Mouse (Mus musculus): ENCODE results near the gene Ccl25. TPM values are rescaled to one million over a fixed set of nuclear protein-coding genes. Genes with fewer than 3 reads are reported as not detected.

The Ccl25 gene
- polyA plus RNA-seq, 1 experiment: 17.2 TPM

GRCm38 (mm10) chr8:4322470-4322869 is 2.5 kb upstream of the Ccl25 start:
- no peak overlapping the region for H3K4me3 ChIP-seq (replicated peaks; ENCODE audit: insufficient read depth, low read depth, low read length)
- peaks cover 7% of the 10 kb centered on the region for H3K4me1 ChIP-seq (ENCODE audit: control insufficient read depth, insufficient read depth, low read length)

GRCm38 (mm10) chr8:4323917-4324316 is 1.1 kb upstream of the Ccl25 start:
- peaks cover 7% of the 10 kb centered on the region for H3K4me1 ChIP-seq (ENCODE audit: control insufficient read depth, insufficient read depth, low read length)
- peak overlapping the region; percentile 71 for H3K4me3 ChIP-seq (replicated peaks; ENCODE audit: insufficient read depth, low read depth, low read length)
- DNase-seq: no peak
- TF ChIP-seq CTCF (IDR thresholded peaks at IDR 0.05; ENCODE audit: borderline replicate concordance, insufficient read depth, low read depth, low read length) (no peak), POLR2A (IDR thresholded peaks at IDR 0.05; ENCODE audit: borderline replicate concordance, insufficient read depth, low read length) (no peak)
- no peak overlapping the region for H3K27ac ChIP-seq (ENCODE audit: insufficient read depth, low read length)
- under 1% methylated on average over 6 of the region's 6 CpGs for WGBS
- H3K27me3 ChIP-seq (ENCODE audit: control insufficient read depth, insufficient read depth, low read length): no peaks in the 10 kb centered on the region

More at GRCm38 (mm10) chr8:4322470-4322869, 2.5 kb upstream of the Ccl25 start:
- DNase-seq: peak; percentile 67 to 79
- Histone ChIP-seq H3K27ac (ENCODE audit: insufficient read depth, low read length) (no peak overlapping the region), H3K27me3 (ENCODE audit: control insufficient read depth, insufficient read depth, low read length) (no peaks in the 10 kb centered on the region)
- peak; percentile 73 for TF ChIP-seq CTCF (IDR thresholded peaks at IDR 0.05; ENCODE audit: borderline replicate concordance, insufficient read depth, low read depth, low read length)
- no peak for TF ChIP-seq POLR2A (IDR thresholded peaks at IDR 0.05; ENCODE audit: borderline replicate concordance, insufficient read depth, low read length)
- WGBS: 20% methylated on average over 2 of the region's 2 CpGs

- no peaks in the 10 kb centered on the region for H3K27me3 ChIP-seq (ENCODE audit: control insufficient read depth, insufficient read depth, low read length)
- H3K4me1 ChIP-seq (ENCODE audit: control insufficient read depth, insufficient read depth, low read length): peaks cover 7% of the 10 kb centered on the region
- under 1% methylated on average over 42 of the region's 42 CpGs for WGBS
- peak overlapping the region; percentile 50 for H3K27ac ChIP-seq (ENCODE audit: insufficient read depth, low read length)
- peak overlapping the region; percentile 71 for H3K4me3 ChIP-seq (replicated peaks; ENCODE audit: insufficient read depth, low read depth, low read length)
- no peak for TF ChIP-seq POLR2A (IDR thresholded peaks at IDR 0.05; ENCODE audit: borderline replicate concordance, insufficient read depth, low read length)
- TF ChIP-seq CTCF (IDR thresholded peaks at IDR 0.05; ENCODE audit: borderline replicate concordance, insufficient read depth, low read depth, low read length): no peak
- DNase-seq: no peak
These were observed 485 bp upstream of the Ccl25 start for GRCm38 (mm10) chr8:4324525-4324924.

GRCm38 (mm10) chr8:4325751-4326036 is 684 bp downstream of the Ccl25 start:
- no peak overlapping the region for H3K27ac ChIP-seq (ENCODE audit: insufficient read depth, low read length)
- DNase-seq: no peak
- no peaks in the 10 kb centered on the region for H3K27me3 ChIP-seq (ENCODE audit: control insufficient read depth, insufficient read depth, low read length)
- H3K4me1 ChIP-seq (ENCODE audit: control insufficient read depth, insufficient read depth, low read length): no peaks in the 10 kb centered on the region; the same call in 1 of the 2 replicates
- TF ChIP-seq CTCF (IDR thresholded peaks at IDR 0.05; ENCODE audit: borderline replicate concordance, insufficient read depth, low read depth, low read length): no peak
- TF ChIP-seq POLR2A (IDR thresholded peaks at IDR 0.05; ENCODE audit: borderline replicate concordance, insufficient read depth, low read length): no peak
- WGBS: 41% methylated on average over 7 of the region's 7 CpGs
- H3K4me3 ChIP-seq (replicated peaks; ENCODE audit: insufficient read depth, low read depth, low read length): peak overlapping the region; percentile 81

- Histone ChIP-seq H3K27me3 (ENCODE audit: control insufficient read depth, insufficient read depth, low read length) (no peaks in the 10 kb centered on the region), H3K27ac (ENCODE audit: insufficient read depth, low read length) (no peak overlapping the region), H3K4me1 (ENCODE audit: control insufficient read depth, insufficient read depth, low read length) (no peaks in the 10 kb centered on the region; the same call in 1 of the 2 replicates), H3K4me3 (replicated peaks; ENCODE audit: insufficient read depth, low read depth, low read length) (no peak overlapping the region)
- DNase-seq: peak; percentile 11 to 18
- TF ChIP-seq CTCF (IDR thresholded peaks at IDR 0.05; ENCODE audit: borderline replicate concordance, insufficient read depth, low read depth, low read length): no peak
- no peak for TF ChIP-seq POLR2A (IDR thresholded peaks at IDR 0.05; ENCODE audit: borderline replicate concordance, insufficient read depth, low read length)
- WGBS: 78% methylated on average over 5 of the region's 5 CpGs
These were observed 4.0 kb downstream of the Ccl25 start for GRCm38 (mm10) chr8:4329000-4329399.

- H3K27me3 ChIP-seq (ENCODE audit: control insufficient read depth, insufficient read depth, low read length): no peaks in the 10 kb centered on the region
- no peak for TF ChIP-seq POLR2A (IDR thresholded peaks at IDR 0.05; ENCODE audit: borderline replicate concordance, insufficient read depth, low read length)
- TF ChIP-seq CTCF (IDR thresholded peaks at IDR 0.05; ENCODE audit: borderline replicate concordance, insufficient read depth, low read depth, low read length): no peak
- no peaks in the 10 kb centered on the region for H3K4me1 ChIP-seq (ENCODE audit: control insufficient read depth, insufficient read depth, low read length)
These were observed 9.0 kb downstream of the Ccl25 start for GRCm38 (mm10) chr8:4333966-4334365.

GRCm38 (mm10) chr8:4335678-4336077 is 10.7 kb downstream of the Ccl25 start:
- WGBS: 88% methylated on average over 2 of the region's 2 CpGs

More at GRCm38 (mm10) chr8:4333966-4334365, 9.0 kb downstream of the Ccl25 start:
- 98% methylated on average over 1 of the region's 1 CpGs for whole genome bisulfite sequencing
- DNase-seq: no peak
- H3K4me3 ChIP-seq (replicated peaks; ENCODE audit: insufficient read depth, low read depth, low read length): no peak overlapping the region
- no peak overlapping the region for H3K27ac ChIP-seq (ENCODE audit: insufficient read depth, low read length)

GRCm38 (mm10) chr8:4340207-4340606 is 15.2 kb downstream of the Ccl25 start:
- H3K27ac ChIP-seq (ENCODE audit: insufficient read depth, low read length): no peak overlapping the region
- TF ChIP-seq POLR2A (IDR thresholded peaks at IDR 0.05; ENCODE audit: borderline replicate concordance, insufficient read depth, low read length) (no peak), CTCF (IDR thresholded peaks at IDR 0.05; ENCODE audit: borderline replicate concordance, insufficient read depth, low read depth, low read length) (no peak)
- no peaks in the 10 kb centered on the region for H3K4me1 ChIP-seq (ENCODE audit: control insufficient read depth, insufficient read depth, low read length)
- no peak for DNase-seq
- no peaks in the 10 kb centered on the region for H3K27me3 ChIP-seq (ENCODE audit: control insufficient read depth, insufficient read depth, low read length)
- 88% methylated on average over 3 of the region's 3 CpGs for whole genome bisulfite sequencing
- H3K4me3 ChIP-seq (replicated peaks; ENCODE audit: insufficient read depth, low read depth, low read length): no peak overlapping the region

More at GRCm38 (mm10) chr8:4335678-4336077, 10.7 kb downstream of the Ccl25 start:
- TF ChIP-seq CTCF (IDR thresholded peaks at IDR 0.05; ENCODE audit: borderline replicate concordance, insufficient read depth, low read depth, low read length): no peak
- no peak for TF ChIP-seq POLR2A (IDR thresholded peaks at IDR 0.05; ENCODE audit: borderline replicate concordance, insufficient read depth, low read length)
- no peak for DNase-seq
- no peak overlapping the region for H3K4me3 ChIP-seq (replicated peaks; ENCODE audit: insufficient read depth, low read depth, low read length)
- no peaks in the 10 kb centered on the region for H3K4me1 ChIP-seq (ENCODE audit: control insufficient read depth, insufficient read depth, low read length)
- no peaks in the 10 kb centered on the region for H3K27me3 ChIP-seq (ENCODE audit: control insufficient read depth, insufficient read depth, low read length)
- no peak overlapping the region for H3K27ac ChIP-seq (ENCODE audit: insufficient read depth, low read length)
